Mouse (Mus musculus): ENCODE data around the gene Zfp950. TPM values are rescaled to one million over a fixed set of nuclear protein-coding genes. Genes with fewer than 3 reads are reported as not detected.

Gene Zfp950
- polyA plus RNA-seq, 1 experiment from 2014 or later, result 26.3 TPM

GRCm38 (mm10) chr19:61110184-61110583 is 30.5 kb downstream of the Zfp950 start:
- no peak for ATAC-seq (replicated peaks; ENCODE audit: insufficient number of reproducible peaks, low FRiP score, low TSS enrichment)
- Histone ChIP-seq H3K27me3 (ENCODE audit: control insufficient read depth, insufficient read depth, low read length) (no peaks in the 10 kb centered on the region), H3K4me1 (ENCODE audit: control insufficient read depth, insufficient read depth, low read length) (no peaks in the 10 kb centered on the region), H3K9ac (ENCODE audit: low read depth, low read length) (no peak overlapping the region), H3K36me3 (ENCODE audit: control insufficient read depth, insufficient read depth, low read length) (no peaks in the 10 kb centered on the region; the same call in 1 of the 2 replicates), H3K9me3 (replicated peaks; ENCODE audit: control insufficient read depth, low read length) (peaks cover 4% of the 10 kb centered on the region), H3K4me3 (ENCODE audit: low read depth, low read length) (no peak overlapping the region), H3K4me2 (no peak overlapping the region), H3K27ac (ENCODE audit: low read depth, low read length) (no peak overlapping the region)
- 46% methylated on average over 2 of the region's 2 CpGs for WGBS (ENCODE audit: insufficient replicate concordance)

GRCm38 (mm10) chr19:61097764-61098163 is 42.9 kb downstream of the Zfp950 start:
- H3K27me3 ChIP-seq (ENCODE audit: control insufficient read depth, insufficient read depth, low read length), result no peaks in the 10 kb centered on the region
- 21% methylated on average over 4 of the region's 4 CpGs for WGBS (ENCODE audit: insufficient replicate concordance)
- H3K9me3 ChIP-seq (replicated peaks; ENCODE audit: control insufficient read depth, low read length), result no peaks in the 10 kb centered on the region
- H3K27ac ChIP-seq (ENCODE audit: low read depth, low read length), result no peak overlapping the region
- H3K4me3 ChIP-seq (ENCODE audit: low read depth, low read length), result no peak overlapping the region
- no peak overlapping the region for H3K4me2 ChIP-seq
- H3K4me1 ChIP-seq (ENCODE audit: control insufficient read depth, insufficient read depth, low read length), result no peaks in the 10 kb centered on the region
- ATAC-seq (replicated peaks; ENCODE audit: insufficient number of reproducible peaks, low FRiP score, low TSS enrichment), result no peak
- H3K9ac ChIP-seq (ENCODE audit: low read depth, low read length), result no peak overlapping the region
- H3K36me3 ChIP-seq (ENCODE audit: control insufficient read depth, insufficient read depth, low read length), result 0 out of 2 replicates have a peak, but pooled peaks cover 2% of the 10 kb centered on the region

- Histone ChIP-seq H3K4me1 (ENCODE audit: control insufficient read depth, insufficient read depth, low read length) (no peaks in the 10 kb centered on the region), H3K9ac (ENCODE audit: low read depth, low read length) (no peak overlapping the region), H3K4me2 (no peak overlapping the region), H3K4me3 (ENCODE audit: low read depth, low read length) (no peak overlapping the region), H3K36me3 (ENCODE audit: control insufficient read depth, insufficient read depth, low read length) (0 out of 2 replicates have a peak, but pooled peaks cover 2% of the 10 kb centered on the region), H3K9me3 (replicated peaks; ENCODE audit: control insufficient read depth, low read length) (no peaks in the 10 kb centered on the region), H3K27ac (ENCODE audit: low read depth, low read length) (no peak overlapping the region), H3K27me3 (ENCODE audit: control insufficient read depth, insufficient read depth, low read length) (no peaks in the 10 kb centered on the region)
- WGBS (ENCODE audit: insufficient replicate concordance), result 70% methylated on average over 2 of the region's 2 CpGs
- no peak for ATAC-seq (replicated peaks; ENCODE audit: insufficient number of reproducible peaks, low FRiP score, low TSS enrichment)
These were observed 43.9 kb downstream of the Zfp950 start for GRCm38 (mm10) chr19:61096776-61097175.

- Histone ChIP-seq H3K4me3 (ENCODE audit: low read depth, low read length) (no peak overlapping the region), H3K4me1 (ENCODE audit: control insufficient read depth, insufficient read depth, low read length) (no peaks in the 10 kb centered on the region), H3K27me3 (ENCODE audit: control insufficient read depth, insufficient read depth, low read length) (no peaks in the 10 kb centered on the region), H3K9ac (ENCODE audit: low read depth, low read length) (no peak overlapping the region), H3K36me3 (ENCODE audit: control insufficient read depth, insufficient read depth, low read length) (0 out of 2 replicates have a peak, but pooled peaks cover 2% of the 10 kb centered on the region), H3K27ac (ENCODE audit: low read depth, low read length) (no peak overlapping the region), H3K4me2 (no peak overlapping the region), H3K9me3 (replicated peaks; ENCODE audit: control insufficient read depth, low read length) (no peaks in the 10 kb centered on the region)
- 92% methylated on average over 4 of the region's 4 CpGs for WGBS (ENCODE audit: insufficient replicate concordance)
- no peak for ATAC-seq (replicated peaks; ENCODE audit: insufficient number of reproducible peaks, low FRiP score, low TSS enrichment)
These were observed 50.1 kb downstream of the Zfp950 start for GRCm38 (mm10) chr19:61090541-61090940.

- Histone ChIP-seq H3K9ac (ENCODE audit: low read depth, low read length) (no peak overlapping the region), H3K27ac (ENCODE audit: low read depth, low read length) (no peak overlapping the region), H3K4me3 (ENCODE audit: low read depth, low read length) (no peak overlapping the region), H3K9me3 (replicated peaks; ENCODE audit: control insufficient read depth, low read length) (no peaks in the 10 kb centered on the region), H3K36me3 (ENCODE audit: control insufficient read depth, insufficient read depth, low read length) (0 out of 2 replicates have a peak, but pooled peaks cover 2% of the 10 kb centered on the region), H3K27me3 (ENCODE audit: control insufficient read depth, insufficient read depth, low read length) (no peaks in the 10 kb centered on the region), H3K4me1 (ENCODE audit: control insufficient read depth, insufficient read depth, low read length) (no peaks in the 10 kb centered on the region), H3K4me2 (no peak overlapping the region)
- no peak for ATAC-seq (replicated peaks; ENCODE audit: insufficient number of reproducible peaks, low FRiP score, low TSS enrichment)
- 88% methylated on average over 3 of the region's 3 CpGs for WGBS (ENCODE audit: insufficient replicate concordance)
These were observed 51.6 kb downstream of the Zfp950 start for GRCm38 (mm10) chr19:61089001-61089400.

GRCm38 (mm10) chr19:61087781-61088180 is 52.9 kb downstream of the Zfp950 start:
- no peak overlapping the region for H3K4me2 ChIP-seq
- no peak overlapping the region for H3K4me3 ChIP-seq (ENCODE audit: low read depth, low read length)
- no peaks in the 10 kb centered on the region for H3K27me3 ChIP-seq (ENCODE audit: control insufficient read depth, insufficient read depth, low read length)
- no peaks in the 10 kb centered on the region for H3K4me1 ChIP-seq (ENCODE audit: control insufficient read depth, insufficient read depth, low read length)
- no peaks in the 10 kb centered on the region for H3K9me3 ChIP-seq (replicated peaks; ENCODE audit: control insufficient read depth, low read length)
- 74% methylated on average over 1 of the region's 1 CpGs for WGBS (ENCODE audit: insufficient replicate concordance)
- H3K9ac ChIP-seq (ENCODE audit: low read depth, low read length), result no peak overlapping the region
- H3K36me3 ChIP-seq (ENCODE audit: control insufficient read depth, insufficient read depth, low read length), result peaks cover under 1% of the 10 kb centered on the region; the same call in 1 of the 2 replicates
- no peak overlapping the region for H3K27ac ChIP-seq (ENCODE audit: low read depth, low read length)
- no peak for ATAC-seq (replicated peaks; ENCODE audit: insufficient number of reproducible peaks, low FRiP score, low TSS enrichment)

GRCm38 (mm10) chr19:61085217-61085616 is 55.4 kb downstream of the Zfp950 start:
- Histone ChIP-seq H3K9me3 (replicated peaks; ENCODE audit: control insufficient read depth, low read length) (no peaks in the 10 kb centered on the region), H3K36me3 (ENCODE audit: control insufficient read depth, insufficient read depth, low read length) (no peaks in the 10 kb centered on the region; the same call in 1 of the 2 replicates), H3K27me3 (ENCODE audit: control insufficient read depth, insufficient read depth, low read length) (no peaks in the 10 kb centered on the region), H3K4me1 (ENCODE audit: control insufficient read depth, insufficient read depth, low read length) (no peaks in the 10 kb centered on the region), H3K4me3 (ENCODE audit: low read depth, low read length) (no peak overlapping the region), H3K9ac (ENCODE audit: low read depth, low read length) (no peak overlapping the region), H3K27ac (ENCODE audit: low read depth, low read length) (no peak overlapping the region), H3K4me2 (no peak overlapping the region)
- WGBS (ENCODE audit: insufficient replicate concordance), result 59% methylated on average over 2 of the region's 2 CpGs
- no peak for ATAC-seq (replicated peaks; ENCODE audit: insufficient number of reproducible peaks, low FRiP score, low TSS enrichment)

GRCm38 (mm10) chr19:61084149-61084940 is 56.3 kb downstream of the Zfp950 start:
- Histone ChIP-seq H3K36me3 (ENCODE audit: control insufficient read depth, insufficient read depth, low read length) (no peaks in the 10 kb centered on the region; the same call in 1 of the 2 replicates), H3K27ac (ENCODE audit: low read depth, low read length) (no peak overlapping the region), H3K4me2 (no peak overlapping the region), H3K4me1 (ENCODE audit: control insufficient read depth, insufficient read depth, low read length) (no peaks in the 10 kb centered on the region), H3K4me3 (ENCODE audit: low read depth, low read length) (no peak overlapping the region), H3K27me3 (ENCODE audit: control insufficient read depth, insufficient read depth, low read length) (no peaks in the 10 kb centered on the region), H3K9ac (ENCODE audit: low read depth, low read length) (no peak overlapping the region), H3K9me3 (replicated peaks; ENCODE audit: control insufficient read depth, low read length) (no peaks in the 10 kb centered on the region)
- 43% methylated on average over 4 of the region's 4 CpGs for WGBS (ENCODE audit: insufficient replicate concordance)
- ATAC-seq (replicated peaks; ENCODE audit: insufficient number of reproducible peaks, low FRiP score, low TSS enrichment), result no peak

GRCm38 (mm10) chr19:61083006-61083405 is 57.6 kb downstream of the Zfp950 start:
- no peak overlapping the region for H3K4me2 ChIP-seq
- H3K27me3 ChIP-seq (ENCODE audit: control insufficient read depth, insufficient read depth, low read length), result no peaks in the 10 kb centered on the region
- H3K27ac ChIP-seq (ENCODE audit: low read depth, low read length), result no peak overlapping the region
- H3K4me3 ChIP-seq (ENCODE audit: low read depth, low read length), result no peak overlapping the region
- WGBS (ENCODE audit: insufficient replicate concordance), result 87% methylated on average over 8 of the region's 8 CpGs
- H3K9ac ChIP-seq (ENCODE audit: low read depth, low read length), result no peak overlapping the region
- ATAC-seq (replicated peaks; ENCODE audit: insufficient number of reproducible peaks, low FRiP score, low TSS enrichment), result no peak
- no peaks in the 10 kb centered on the region; the same call in 1 of the 2 replicates for H3K36me3 ChIP-seq (ENCODE audit: control insufficient read depth, insufficient read depth, low read length)
- H3K9me3 ChIP-seq (replicated peaks; ENCODE audit: control insufficient read depth, low read length), result no peaks in the 10 kb centered on the region
- no peaks in the 10 kb centered on the region for H3K4me1 ChIP-seq (ENCODE audit: control insufficient read depth, insufficient read depth, low read length)

Measured in heart, embryonic 11.5 days (tissue).